Mouse (Mus musculus) skeletal muscle tissue, adult 2 months (tissue): ENCODE results near the gene Tepp.

Experiments used
- DNase-seq: peaks from one replicate; pipeline ENCODE4 v3.0.0-alpha.2; 2012; ENCODE audit warnings: low read depth, low spot score

Gene Tepp

GRCm38 (mm10) chr8:95310342-95310970 lies at the start of gene Tepp:
Tepp (plus strand) TSS chr8:95310566.
- no peak for DNase-seq

GRCm38 (mm10) chr8:95262181-95262580 lies 48.2 kb upstream of the Tepp start:
- DNase-seq = no peak

- DNase-seq = no peak
These were observed 39.9 kb upstream of the Tepp start for GRCm38 (mm10) chr8:95270501-95270900.

GRCm38 (mm10) chr8:95271841-95272240 lies 38.5 kb upstream of the Tepp start:
- no peak for DNase-seq

- no peak for DNase-seq
These were observed 37.5 kb upstream of the Tepp start for GRCm38 (mm10) chr8:95272871-95273270.

GRCm38 (mm10) chr8:95281493-95281892 lies 28.9 kb upstream of the Tepp start:
- no peak for DNase-seq

- no peak for DNase-seq
These were observed 21.2 kb upstream of the Tepp start for GRCm38 (mm10) chr8:95289066-95289650.

GRCm38 (mm10) chr8:95293172-95293571 lies 17.2 kb upstream of the Tepp start:
- DNase-seq = peak; percentile 64

- peak; percentile 7 for DNase-seq
These were observed 16.5 kb upstream of the Tepp start for GRCm38 (mm10) chr8:95293891-95294290.

- DNase-seq = no peak
These were observed 8.0 kb upstream of the Tepp start for GRCm38 (mm10) chr8:95302410-95302809.

GRCm38 (mm10) chr8:95305526-95305925 lies 4.8 kb upstream of the Tepp start:
- no peak for DNase-seq

GRCm38 (mm10) chr8:95306431-95306830 lies 3.9 kb upstream of the Tepp start, which contains the start of gene Cngb1:
Cngb1 (minus strand) TSS chr8:95306585.
- no peak for DNase-seq

GRCm38 (mm10) chr8:95312836-95313235 lies 2.5 kb downstream of the Tepp start:
- no peak for DNase-seq

GRCm38 (mm10) chr8:95313857-95314256 lies 3.5 kb downstream of the Tepp start:
- DNase-seq = no peak

GRCm38 (mm10) chr8:95314707-95315106 lies 4.3 kb downstream of the Tepp start:
- no peak for DNase-seq

- no peak for DNase-seq
These were observed 5.0 kb downstream of the Tepp start for GRCm38 (mm10) chr8:95315350-95315749.

GRCm38 (mm10) chr8:95320224-95321139 lies 10.1 kb downstream of the Tepp start:
- no peak for DNase-seq

- DNase-seq = no peak
These were observed 12.8 kb downstream of the Tepp start for GRCm38 (mm10) chr8:95323201-95323600.

GRCm38 (mm10) chr8:95324646-95325045 lies 14.3 kb downstream of the Tepp start:
- DNase-seq = no peak

- DNase-seq = no peak
These were observed 16.5 kb downstream of the Tepp start for GRCm38 (mm10) chr8:95326822-95327221.

- no peak for DNase-seq
These were observed 17.6 kb downstream of the Tepp start for GRCm38 (mm10) chr8:95327866-95328465.

- DNase-seq = no peak
These were observed 20.0 kb downstream of the Tepp start for GRCm38 (mm10) chr8:95330367-95330766.
